Mouse (Mus musculus): ENCODE measurements around the gene Yipf7. TPM values are rescaled to one million over a fixed set of nuclear protein-coding genes. Genes with fewer than 3 reads are reported as not detected.

Gene Yipf7
- not detected for total RNA-seq (2023)

DNA sequence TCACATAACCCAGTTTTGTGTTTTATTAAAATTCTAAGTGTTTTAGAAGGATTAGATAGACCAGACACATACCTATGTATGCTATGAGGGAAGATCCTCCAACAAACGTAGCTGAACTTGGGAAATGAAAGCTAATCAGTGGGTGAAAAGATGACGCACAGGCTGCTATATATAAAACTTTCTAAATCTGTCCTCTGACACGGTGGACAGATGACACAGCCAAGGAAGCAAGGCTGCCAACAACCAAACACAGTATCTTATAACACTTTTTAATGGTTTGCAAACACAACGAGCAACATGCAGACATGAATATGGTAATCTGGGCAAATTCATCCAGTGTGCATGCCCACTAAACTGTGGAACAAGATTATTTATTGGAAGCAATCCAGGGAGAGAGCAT, at the start of gene Yipf7:
Gene Yipf7 (minus strand): TSS at position 160 of the 400 bp plus-strand sequence.

GRCm38 (mm10) chr5:69591640-69592461, 49.4 kb upstream of the Yipf7 start, which contains the start of gene Gnpda2:
Gene Gnpda2, minus strand, starts transcription at chr5:69592340.

GRCm38 (mm10) chr5:69556628-69557403, 14.4 kb upstream of the Yipf7 start, which contains the start of gene Guf1:
Gene Guf1, plus strand, starts transcription at chr5:69556923.

Other genes starting within 250 kb of the Yipf7 start
- gene Kctd8, start 201.0 kb downstream of the Yipf7 start, total RNA-seq (2023) = not detected
- gene Guf1, start 14.3 kb upstream of the Yipf7 start, total RNA-seq (2023) = 21.0 TPM
- 14.4 TPM for gene Gnpda2, start 49.7 kb upstream of the Yipf7 start, total RNA-seq (2023)